Mouse (Mus musculus) liver, embryonic 14.5 days (tissue): ENCODE measurements around the gene Eif4b. TPM values are rescaled to one million over a fixed set of nuclear protein-coding genes. Genes with fewer than 3 reads are reported as not detected.

ENCODE experiments used
- ATAC-seq: fragments of 200-750 bp; cut with Nextera tagmentation; 2 replicates; pipeline ENCODE4 v1.8.0; 2017; ENCODE audit warnings: moderate number of reproducible peaks, mild to moderate bottlenecking, moderate library complexity; ENCODE audit not compliant: insufficient read depth
- DNase-seq, 3 experiments: peaks; one replicate each; pipeline ENCODE4 v3.0.0-alpha.2; 2012 to 2013; ENCODE audit warnings: low read depth in 3 of 3, low spot score in 3 of 3
- H3K27ac ChIP-seq: fragments of 300-500 bp; sonication (generic); 2 replicates; pipeline ENCODE4 v1.5.1; 2014; ENCODE audit warnings: moderate library complexity, mild to moderate bottlenecking, control low read depth, inconsistent platforms
- H3K27me3 ChIP-seq: fragments of 300-500 bp; sonication (generic); 2 replicates; pipeline ENCODE4 v1.6.1; 2014; ENCODE audit warnings: mild to moderate bottlenecking, low read length, moderate library complexity; ENCODE audit not compliant: control insufficient read depth, insufficient read depth
- H3K36me3 ChIP-seq: fragments of 300-500 bp; sonication (generic); replicated peaks from 2 replicates; pipeline ENCODE4 v1.6.1; 2014; ENCODE audit warnings: low read depth; ENCODE audit not compliant: control insufficient read depth, insufficient read depth
- H3K4me1 ChIP-seq, 2 experiments: fragments of 200-500 bp in 1 of 2; fragments of 300-500 bp in 1 of 2; sonication (generic) in 1 of 2; replicated peaks; 2 replicates each; pipeline ENCODE4 v1.6.1; 2012 to 2014; ENCODE audit warnings: antibody characterized with exemption in 1 of 2, inconsistent platforms in 1 of 2, low read length in 1 of 2; ENCODE audit not compliant: control insufficient read depth in 2 of 2, insufficient read depth in 2 of 2
- H3K4me2 ChIP-seq: fragments of 300-500 bp; sonication (generic); 2 replicates; pipeline ENCODE4 v1.6.1; 2014; ENCODE audit warnings: low read depth, mild to moderate bottlenecking, control low read depth, moderate library complexity
- H3K4me3 ChIP-seq, 2 experiments: fragments of 200-500 bp in 1 of 2; fragments of 300-500 bp in 1 of 2; sonication (generic) in 1 of 2; 2 replicates each; pipeline ENCODE4 v1.5.1; 2012 to 2014; ENCODE audit warnings: low read depth in 2 of 2, low read length in 2 of 2, mild to moderate bottlenecking in 2 of 2, control low read depth in 1 of 2, inconsistent platforms in 1 of 2, moderate library complexity in 1 of 2; ENCODE audit not compliant: insufficient read depth in 1 of 2
- H3K9ac ChIP-seq: fragments of 300-500 bp; sonication (generic); replicated peaks from 2 replicates; pipeline ENCODE4 v1.6.1; 2014; ENCODE audit warnings: mild to moderate bottlenecking, control low read depth, moderate library complexity
- H3K9me3 ChIP-seq: fragments of 300-500 bp; sonication (generic); 2 replicates; pipeline ENCODE4 v1.6.1; 2016; ENCODE audit warnings: low read length, mixed read lengths; ENCODE audit not compliant: control insufficient read depth
- CTCF ChIP-seq: IDR thresholded peaks from 2 replicates; pipeline ENCODE4 v1.5.1; 2016; ENCODE audit warnings: antibody characterized with exemption, low read depth, control low read depth
- EP300 ChIP-seq: IDR thresholded peaks from 2 replicates; pipeline ENCODE4 v1.6.1; 2016; ENCODE audit warnings: antibody characterized with exemption, low read depth
- WGBS: fragments of 180-500 bp; shearing (Covaris S2); extraction: QIAGEN DNeasy Blood & Tissue Kit; methylation state at CpG from one replicate; pipeline ENCODE4 v1.1.7; 2014; ENCODE audit not compliant: insufficient replicate concordance; 5-methylcytosine and 5-hydroxymethylcytosine counted together
- polyA plus RNA-seq, 2 experiments: library from polyadenylated mRNA; depleted of rRNA in 1 of 2; stranded (reverse) in 1 of 2; unstranded in 1 of 2; fragments of >200 nt; fragmentation: Nextera tagmentation in 1 of 2; extraction: Ambion mirVana in 1 of 2; gene quantifications; 2 replicates each; pipeline versions ENCODE4 v1.2.1 to v1.2.3; 2012 to 2014

Eif4b gene
- polyA plus RNA-seq, 2 experiments = 47.8 to 66.4 TPM

DNA sequence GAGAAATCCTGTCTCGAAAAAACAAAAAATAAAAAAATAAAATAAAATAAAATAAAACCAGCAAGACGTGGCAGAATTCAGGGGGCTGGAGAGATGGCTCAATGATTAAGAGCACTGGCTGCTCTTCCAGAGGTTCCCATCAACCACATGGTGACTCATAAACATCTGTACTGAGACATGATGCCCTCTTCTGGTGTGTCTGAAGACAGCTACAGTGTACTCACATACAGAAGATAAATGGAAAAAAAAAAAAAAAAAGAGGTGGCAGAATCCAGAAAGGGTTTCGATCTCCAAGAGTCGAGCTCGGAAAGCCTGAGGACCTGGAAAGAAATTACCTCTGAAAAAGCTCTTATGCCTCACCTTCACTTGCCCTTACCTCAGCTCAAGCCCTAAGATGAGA is 67.5 kb downstream of the Eif4b start:
- Histone ChIP-seq H3K4me3 (no peak overlapping the region), H3K27ac (no peak overlapping the region), H3K27me3 (peaks cover 34% of the 10 kb centered on the region), H3K9ac (no peak overlapping the region), H3K36me3 (no peaks in the 10 kb centered on the region), H3K9me3 (no peaks in the 10 kb centered on the region), H3K4me1 (peaks cover 5 to 8% of the 10 kb centered on the region in 2 experiments; a peak in 2 of 4 replicates), H3K4me2 (no peak overlapping the region)
- ATAC-seq (no peak), DNase-seq (no peak)
- TF ChIP-seq EP300 (no peak), CTCF (no peak)
- 66% methylated on average over 5 of the region's 5 CpGs for WGBS

DNA sequence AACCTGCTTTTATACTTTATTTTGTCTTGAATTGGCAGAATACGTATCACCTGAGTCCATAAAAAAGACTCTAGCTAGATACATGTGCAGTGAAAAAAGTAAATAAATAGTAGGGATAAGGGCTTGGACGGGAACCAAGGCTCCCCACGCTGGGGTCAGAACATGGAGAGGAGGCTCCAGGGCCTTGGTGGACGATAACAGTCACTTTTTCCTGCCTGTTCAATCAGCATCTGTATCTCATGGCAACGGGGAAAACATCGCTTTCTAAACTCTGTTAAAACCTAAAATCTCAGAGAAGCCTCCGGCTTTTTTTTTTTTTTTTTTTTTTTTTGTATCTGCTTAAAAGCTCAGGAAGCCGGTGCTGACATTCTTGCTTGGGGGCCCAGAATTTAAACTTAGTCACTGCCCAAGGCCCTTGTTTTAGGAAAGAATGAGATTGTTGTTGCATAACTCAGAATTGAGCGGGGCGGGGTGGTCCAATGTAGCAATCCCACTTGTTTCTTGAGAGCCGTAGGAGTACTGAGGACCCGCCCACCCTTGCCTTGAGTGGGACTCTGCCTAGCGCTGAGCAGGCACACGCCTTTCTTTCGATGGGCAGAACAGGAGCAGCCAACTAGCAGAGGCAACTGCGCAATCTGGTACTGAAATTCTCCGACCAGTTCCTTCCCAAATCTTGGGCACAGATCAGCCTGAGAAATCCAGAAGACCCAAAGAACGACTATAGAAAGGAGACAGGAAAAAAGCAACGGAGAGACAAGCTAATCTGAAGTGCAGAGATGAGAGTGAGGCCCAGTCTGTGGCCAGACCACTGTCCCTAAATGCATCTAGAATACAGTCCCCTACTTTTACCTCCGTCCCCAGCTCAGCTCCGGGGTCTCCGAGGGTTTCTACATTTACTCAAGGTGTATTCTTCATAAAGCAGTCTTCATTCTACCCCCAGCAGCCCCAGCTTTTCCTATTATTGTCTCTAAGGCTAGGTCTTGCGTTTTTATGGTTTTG is 69.6 kb downstream of the Eif4b start:
- ATAC-seq (no peak), DNase-seq (no peak)
- no peaks in the 10 kb centered on the region for H3K36me3 ChIP-seq

DNA sequence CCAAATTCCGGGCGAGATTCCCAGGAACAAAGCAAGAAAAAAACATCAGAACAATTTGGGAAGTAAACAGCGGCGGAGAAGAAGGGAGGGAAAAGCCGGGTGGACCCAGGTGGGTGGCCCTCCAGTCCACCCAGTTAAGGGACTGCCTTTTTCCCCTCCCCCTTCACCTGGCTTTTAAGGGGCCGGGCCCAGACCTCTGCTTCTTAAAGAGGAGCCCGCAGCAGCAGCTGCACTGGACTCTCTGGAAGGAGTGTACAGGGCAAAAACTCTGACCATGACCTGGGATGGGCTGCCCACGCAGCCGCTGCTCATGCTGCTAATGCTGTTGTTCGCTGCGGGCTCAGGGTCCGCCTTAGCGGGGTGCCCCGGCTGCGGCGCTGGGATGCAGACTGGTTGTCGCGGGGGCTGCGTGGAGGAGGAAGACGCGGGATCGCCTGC is 70.7 kb downstream of the Eif4b start, which contains the start of gene Igfbp6:
Gene Igfbp6 (plus strand): TSS at position 89 of the 438 bp plus-strand sequence.
- no peak within 1 kb of the TSS for H3K9ac ChIP-seq
- TF ChIP-seq CTCF (no peak), EP300 (no peak)
- no peaks in the 10 kb centered on the region for H3K9me3 ChIP-seq
- H3K4me3 ChIP-seq = peak within 1 kb of the TSS in 1 of 2 experiments; percentile 18; a peak in 1 of 4 replicates
- peak within 1 kb of the TSS; percentile 44 for H3K4me2 ChIP-seq
- no peak for ATAC-seq
- H3K27me3 ChIP-seq = peaks cover 34% of the 10 kb centered on the region
- no peak within 1 kb of the TSS for H3K27ac ChIP-seq
- 15% methylated on average over 22 of the region's 22 CpGs for WGBS
- H3K4me1 ChIP-seq = 0 out of 4 replicates have a peak, but pooled peaks cover 0 to 2% of the 10 kb centered on the region in 2 experiments
- no peaks in the 10 kb centered on the region for H3K36me3 ChIP-seq
- no peak for DNase-seq

More for the DNA sequence above, 69.6 kb downstream of the Eif4b start:
- H3K27ac ChIP-seq = no peak overlapping the region
- 0 out of 4 replicates have a peak, but pooled peaks cover 0 to 2% of the 10 kb centered on the region in 2 experiments for H3K4me1 ChIP-seq
- H3K4me3 ChIP-seq = no peak overlapping the region
- H3K4me2 ChIP-seq = no peak overlapping the region
- TF ChIP-seq EP300 = no peak
- no peak for TF ChIP-seq CTCF
- WGBS = 56% methylated on average over 23 of the region's 23 CpGs
- peaks cover 34% of the 10 kb centered on the region for H3K27me3 ChIP-seq
- no peak overlapping the region for H3K9ac ChIP-seq
- H3K9me3 ChIP-seq = no peaks in the 10 kb centered on the region

DNA sequence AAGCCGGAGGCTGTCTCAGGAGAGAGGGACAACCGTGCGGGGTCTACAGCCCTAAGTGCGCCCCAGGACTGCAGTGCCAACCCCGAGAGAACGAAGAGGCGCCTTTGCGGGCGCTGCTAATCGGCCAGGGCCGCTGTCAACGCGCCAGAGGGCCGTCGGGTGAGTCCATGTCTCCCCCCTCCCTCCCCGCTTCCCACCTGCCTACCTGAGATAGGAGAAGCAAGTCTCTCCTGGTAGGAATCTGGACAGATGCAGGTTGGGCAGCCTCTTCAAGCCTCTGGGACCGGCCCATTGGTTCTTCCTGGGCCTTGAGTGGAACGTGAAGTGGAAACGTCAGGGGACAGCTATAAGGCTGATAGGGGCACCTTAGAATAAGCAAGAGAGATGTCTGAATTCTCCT is 71.2 kb downstream of the Eif4b start:
- Histone ChIP-seq H3K27me3 (peaks cover 34% of the 10 kb centered on the region), H3K36me3 (no peaks in the 10 kb centered on the region), H3K27ac (no peak overlapping the region), H3K9ac (no peak overlapping the region), H3K4me2 (peak overlapping the region; percentile 44), H3K4me1 (peaks cover 0 to 5% of the 10 kb centered on the region in 2 experiments; a peak in 2 of 4 replicates), H3K9me3 (no peaks in the 10 kb centered on the region), H3K4me3 (peak overlapping the region in 1 of 2 experiments; percentile 18; a peak in 1 of 4 replicates)
- 17% methylated on average over 19 of the region's 19 CpGs for WGBS
- TF ChIP-seq CTCF (no peak), EP300 (no peak)
- no peak for DNase-seq
- ATAC-seq = no peak

DNA sequence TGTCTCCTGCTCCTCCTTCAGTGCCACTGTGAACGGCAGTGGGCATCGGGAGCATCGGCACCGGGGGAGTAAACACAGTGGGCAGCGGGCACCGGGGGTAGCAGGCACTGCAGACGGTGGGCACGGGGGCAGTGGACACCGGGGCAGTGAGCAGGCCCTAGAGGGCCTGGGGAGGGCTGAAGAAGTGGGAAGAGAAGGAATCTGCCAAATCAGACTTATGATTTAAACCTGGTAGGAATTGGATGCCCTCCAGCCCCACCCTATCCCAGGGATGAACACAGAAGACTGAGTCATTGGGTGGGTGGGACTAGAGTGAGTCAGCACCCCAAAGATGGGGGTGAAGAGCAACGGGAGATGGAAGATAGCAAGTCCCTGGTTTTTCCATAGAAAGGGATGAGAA is 71.8 kb downstream of the Eif4b start:
- 77% methylated on average over 10 of the region's 10 CpGs for WGBS
- Histone ChIP-seq H3K36me3 (no peaks in the 10 kb centered on the region), H3K4me3 (no peak overlapping the region), H3K9ac (no peak overlapping the region), H3K9me3 (no peaks in the 10 kb centered on the region), H3K27me3 (peaks cover 34% of the 10 kb centered on the region), H3K4me1 (peaks cover 0 to 11% of the 10 kb centered on the region in 2 experiments; a peak in 3 of 4 replicates), H3K4me2 (no peak overlapping the region), H3K27ac (no peak overlapping the region)
- TF ChIP-seq CTCF (no peak), EP300 (no peak)
- DNase-seq (no peak), ATAC-seq (no peak)
